Mouse (Mus musculus) cortical plate, adult 2 months (tissue): Measurements from ENCODE around the gene Setd2.
A peak's percentile ranks its signal among the peaks of the same experiment; 100 is the strongest.

Experiments
- CTCF ChIP-seq: fragments of 200-500 bp; IDR thresholded peaks from 2 replicates; pipeline ENCODE4 v1.5.1; 2011; ENCODE audit warnings: mild to moderate bottlenecking, control low read depth, low read length; ENCODE audit not compliant: insufficient read depth; ENCODE audit errors: extremely low read depth
- POLR2A ChIP-seq: fragments of 200-500 bp; IDR thresholded peaks from 2 replicates; pipeline ENCODE4 v1.6.1; 2011; ENCODE audit warnings: mild to moderate bottlenecking, low read length, control low read depth; ENCODE audit not compliant: insufficient read depth; ENCODE audit errors: extremely low read depth

DNA sequence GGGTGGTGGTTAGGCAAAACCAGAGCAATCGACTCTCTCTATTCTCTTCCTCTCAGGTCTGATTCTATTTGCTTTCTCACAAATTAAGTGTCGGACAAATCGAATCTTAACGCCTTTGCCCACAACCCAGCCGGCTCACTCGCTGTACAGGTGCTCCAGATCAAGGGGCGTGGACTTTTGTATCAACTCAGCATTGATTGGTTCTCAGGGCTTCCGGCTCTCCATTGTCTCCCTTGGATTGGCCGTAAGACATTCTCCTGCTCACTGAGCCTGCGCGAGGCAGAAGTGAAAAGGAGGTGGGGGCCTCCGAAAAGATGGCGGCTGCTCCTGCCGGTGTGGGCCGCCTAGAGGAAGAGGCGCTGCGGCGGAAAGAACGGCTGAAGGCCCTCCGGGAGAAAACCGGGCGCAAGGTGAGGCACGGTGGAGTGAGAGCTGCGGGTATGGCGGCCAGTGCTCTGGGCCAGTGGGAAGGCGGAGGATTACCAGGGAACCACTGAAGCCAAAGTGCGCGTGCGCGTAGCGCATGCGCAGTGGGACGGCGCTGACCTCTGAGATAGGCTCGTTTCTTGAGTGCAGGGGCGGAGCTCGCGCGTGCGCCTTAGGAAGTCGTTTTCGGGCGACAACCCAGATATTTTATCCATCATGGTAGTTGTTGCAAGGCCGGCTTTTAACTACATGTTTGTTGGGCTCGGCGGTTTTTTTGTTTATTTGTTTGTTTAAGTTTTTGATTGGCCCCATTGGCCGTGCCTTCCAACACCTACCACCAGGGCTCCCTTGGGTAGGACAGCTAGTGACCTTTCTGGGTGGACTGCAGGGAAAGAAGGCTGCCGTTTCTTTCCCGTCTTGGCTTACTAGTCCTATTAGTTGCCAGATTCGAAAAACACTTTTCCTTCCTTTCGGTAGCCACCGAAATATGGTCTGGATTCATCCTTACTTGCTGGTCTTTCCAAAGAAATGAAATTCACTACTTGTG lies 124.1 kb downstream of the Setd2 start, which contains the start of gene Ccdc12:
- TF ChIP-seq CTCF (no peak), POLR2A (peak; percentile 79)
